In genomic region chr15:83724886-83725269, GRCm38 (mm10) we compare ENCODE assay signal across 8 mouse cellular contexts. TPM values are rescaled to one million over a fixed set of nuclear protein-coding genes. Genes with fewer than 3 reads are reported as not detected.
A peak's percentile ranks its signal among the peaks of the same experiment; 100 is the strongest.
DNase-seq lines count a peak whose midpoint lies in the region; ATAC-seq and TF ChIP-seq lines count a peak whose summit lies in the region.
"Had no signal": no experiment of that assay in that cellular context is flagged by ENCODE, and none has a peak within 500 bp of the region (broad histone marks: within the 10 kb centered on the region; RNA-seq: fewer than 3 reads in every experiment).

TSS of gene Scube1 (minus strand) at chr15:83725021.

- TF ChIP-seq CTCF in midbrain, postnatal 0 days (IDR thresholded peaks at IDR 0.05): peak; percentile 9; the same call in 1 of the 2 replicates

- peak within 1 kb of the TSS; percentile 77 for H3K9ac ChIP-seq in heart, embryonic 12.5 days
- H3K9ac ChIP-seq in kidney, embryonic 16.5 days (replicated peaks; ENCODE audit: low read length): peak within 1 kb of the TSS; percentile 58
- peak within 1 kb of the TSS; percentile 61 for H3K9ac ChIP-seq in limb, embryonic 14.5 days (ENCODE audit: low read depth, low read length, severe bottlenecking)
- peak within 1 kb of the TSS; percentile 55 for H3K9ac ChIP-seq in midbrain, postnatal 0 days (replicated peaks; ENCODE audit: low read length, poor library complexity, severe bottlenecking)

- H3K27ac ChIP-seq in forebrain, embryonic 10.5 days: peak within 1 kb of the TSS; percentile 93
- H3K27ac ChIP-seq in heart, embryonic 12.5 days (ENCODE audit: poor library complexity, severe bottlenecking): no peak within 1 kb of the TSS
- no peak within 1 kb of the TSS for H3K27ac ChIP-seq in kidney, embryonic 16.5 days (ENCODE audit: low read length)
- no peak within 1 kb of the TSS for H3K27ac ChIP-seq in limb, embryonic 14.5 days (replicated peaks; ENCODE audit: low read depth, low read length)
- no peak within 1 kb of the TSS for H3K27ac ChIP-seq in midbrain, postnatal 0 days (ENCODE audit: low read depth, low read length)

- peaks cover 87% of the 10 kb centered on the region for H3K4me1 ChIP-seq in forebrain, embryonic 10.5 days
- H3K4me1 ChIP-seq in heart, embryonic 12.5 days (replicated peaks): peaks cover 18% of the 10 kb centered on the region
- peaks cover 18% of the 10 kb centered on the region for H3K4me1 ChIP-seq in kidney, embryonic 16.5 days (ENCODE audit: insufficient read depth, low read length)
- peaks cover 11% of the 10 kb centered on the region; the same call in 1 of the 2 replicates for H3K4me1 ChIP-seq in limb, embryonic 14.5 days (ENCODE audit: control insufficient read depth, insufficient read depth, low read length)
- H3K4me1 ChIP-seq in midbrain, postnatal 0 days (ENCODE audit: insufficient read depth, low read length): peaks cover 10% of the 10 kb centered on the region; the same call in 1 of the 2 replicates

- peaks cover 90% of the 10 kb centered on the region for H3K27me3 ChIP-seq in forebrain, embryonic 10.5 days (ENCODE audit: poor library complexity, severe bottlenecking)
- H3K27me3 ChIP-seq in heart, embryonic 12.5 days (replicated peaks): peaks cover 70% of the 10 kb centered on the region
- peaks cover 38% of the 10 kb centered on the region for H3K27me3 ChIP-seq in kidney, embryonic 16.5 days (ENCODE audit: insufficient read depth, low read length)
- H3K27me3 ChIP-seq in limb, embryonic 14.5 days (ENCODE audit: control insufficient read depth, insufficient read depth, low read length): peaks cover 35% of the 10 kb centered on the region
- H3K27me3 ChIP-seq in midbrain, postnatal 0 days (ENCODE audit: insufficient read depth, low read length): peaks cover 18% of the 10 kb centered on the region; the same call in 1 of the 2 replicates

- peaks cover 27% of the 10 kb centered on the region for H3K36me3 ChIP-seq in forebrain, embryonic 10.5 days (replicated peaks)
- H3K36me3 ChIP-seq in heart, embryonic 12.5 days: 0 out of 2 replicates have a peak, but pooled peaks cover 3% of the 10 kb centered on the region
- no peaks in the 10 kb centered on the region for H3K36me3 ChIP-seq in kidney, embryonic 16.5 days (ENCODE audit: insufficient read depth, low read length)
- H3K36me3 ChIP-seq in limb, embryonic 14.5 days (ENCODE audit: control insufficient read depth, insufficient read depth, low read length): no peaks in the 10 kb centered on the region
- no peaks in the 10 kb centered on the region for H3K36me3 ChIP-seq in midbrain, postnatal 0 days (ENCODE audit: insufficient read depth, low read length)

- WGBS in forebrain, embryonic 10.5 days: 0% methylated on average over 51 of the region's 51 CpGs
- whole genome bisulfite sequencing in heart, embryonic 12.5 days: 1% methylated on average over 50 of the region's 51 CpGs
- WGBS in kidney, embryonic 16.5 days: 0% methylated on average over 51 of the region's 51 CpGs
- WGBS in limb, embryonic 14.5 days: under 1% methylated on average over 31 of the region's 51 CpGs
- WGBS in midbrain, postnatal 0 days: 1% methylated on average over 16 of the region's 51 CpGs

- peak within 1 kb of the TSS; percentile 88 for H3K4me3 ChIP-seq in forebrain, embryonic 10.5 days
- H3K4me3 ChIP-seq in heart, embryonic 12.5 days: peak within 1 kb of the TSS; percentile 65
- H3K4me3 ChIP-seq in kidney, embryonic 16.5 days (ENCODE audit: low read length): peak within 1 kb of the TSS; percentile 62
- peak within 1 kb of the TSS; percentile 68 for H3K4me3 ChIP-seq in limb, embryonic 14.5 days (replicated peaks; ENCODE audit: low read length)
- peak within 1 kb of the TSS; percentile 59 for H3K4me3 ChIP-seq in midbrain, postnatal 0 days (ENCODE audit: low read depth, low read length)

- ATAC-seq in heart, embryonic 12.5 days (ENCODE audit: insufficient number of reproducible peaks, low FRiP score): peak; percentile 90
- ATAC-seq in kidney, embryonic 16.5 days (ENCODE audit: low FRiP score, low TSS enrichment): peak; percentile 93
- ATAC-seq in limb, embryonic 14.5 days (ENCODE audit: low FRiP score, low read depth): peak; percentile 94
- ATAC-seq in midbrain, postnatal 0 days (ENCODE audit: low FRiP score): peak; percentile 89

- TF ChIP-seq POLR2A in limb, embryonic 14.5 days (IDR thresholded peaks at IDR 0.05; ENCODE audit: borderline replicate concordance, extremely low read depth, insufficient read depth, insufficient read length): 0 out of 2 replicates have a peak, but pooled peaks have one; percentile 36

- DNase-seq in c-Kit-positive CD71-positive TER-119-positive erythroid progenitor cells, embryonic 14.5 days (ENCODE audit: low spot score): peak; percentile 11
- DNase-seq in forebrain, embryonic 10.5 days (ENCODE audit: extremely low spot score, low spot score): peak; percentile 86
- DNase-seq in limb, embryonic 14.5 days (ENCODE audit: low spot score): peak; percentile 81
- DNase-seq in midbrain, postnatal 0 days (ENCODE audit: low spot score): peak; percentile 89
- peak; percentile 32 for DNase-seq in telencephalon, adult 2 months (ENCODE audit: low read depth, low spot score)

- peak within 1 kb of the TSS; percentile 93 for H3K4me2 ChIP-seq in heart, embryonic 12.5 days
- H3K4me2 ChIP-seq in kidney, embryonic 16.5 days (replicated peaks; ENCODE audit: low read depth, low read length): peak within 1 kb of the TSS; percentile 97
- H3K4me2 ChIP-seq in limb, embryonic 14.5 days (replicated peaks; ENCODE audit: low read depth, low read length, severe bottlenecking): peak within 1 kb of the TSS; percentile 96
- H3K4me2 ChIP-seq in midbrain, postnatal 0 days (ENCODE audit: low read depth, low read length, poor library complexity, severe bottlenecking): peak within 1 kb of the TSS; percentile 81

- no peaks in the 10 kb centered on the region for H3K9me3 ChIP-seq in forebrain, embryonic 10.5 days
- H3K9me3 ChIP-seq in heart, embryonic 12.5 days (replicated peaks): no peaks in the 10 kb centered on the region
- H3K9me3 ChIP-seq in kidney, embryonic 16.5 days (ENCODE audit: low read length): no peaks in the 10 kb centered on the region
- no peaks in the 10 kb centered on the region for H3K9me3 ChIP-seq in limb, embryonic 14.5 days (ENCODE audit: control insufficient read depth, low read length)
- no peaks in the 10 kb centered on the region for H3K9me3 ChIP-seq in midbrain, postnatal 0 days (ENCODE audit: low read length)

RNA-seq across cellular contexts. Expression of gene Scube1, which starts in this region (rescaled TPM):
- polyA plus RNA-seq in forebrain, embryonic 10.5 days (2016; fragmentation: Nextera tagmentation; extraction: Ambion mirVana): 58.7 and 68.0 TPM in 2 replicates
- polyA plus RNA-seq in heart, embryonic 12.5 days (2016; fragmentation: Nextera tagmentation; extraction: Ambion mirVana): 16.3 and 16.6 TPM in 2 replicates
- polyA plus RNA-seq in kidney, embryonic 16.5 days (2015; fragmentation: Nextera tagmentation; extraction: Ambion mirVana): 4.8 and 4.9 TPM in 2 replicates
- 31.2 and 40.8 TPM in 2 replicates for polyA plus RNA-seq in limb, embryonic 14.5 days (2012; rRNA removed)
- 13.9 and 15.9 TPM in 2 replicates for polyA plus RNA-seq in limb, embryonic 14.5 days (2014; fragmentation: Nextera tagmentation; extraction: Ambion mirVana)
- 14.9 and 19.9 TPM in 2 replicates for total RNA-seq in midbrain, postnatal 0 days (2014; rRNA removed)
- polyA plus RNA-seq in midbrain, postnatal 0 days (2015; fragmentation: Nextera tagmentation; extraction: Ambion mirVana): 4.7 TPM in 2 replicates
- total RNA-seq: neutrophil, adult 5-6 weeks had no signal

Comparison
In these comparisons a context has a peak if more than half of its experiments do, and no peak if none do; other contexts are left out.
1. DNase-seq: peak in every context shown above with its lines; median percentile 89 in midbrain, postnatal 0 days; 86 in forebrain, embryonic 10.5 days; 81 in limb, embryonic 14.5 days; 32 in telencephalon, adult 2 months; 11 in c-Kit-positive CD71-positive TER-119-positive erythroid progenitor cells, embryonic 14.5 days.